Mouse (Mus musculus) kidney, postnatal 10 days (tissue): ENCODE measurements around the gene Ass1.
"Not testable (repeated sequence)": the region's sequence is repeated elsewhere in the genome, so short reads cannot be mapped to it uniquely, and the experiment has no call there.

Experiments
- DNase-seq: peaks from one replicate; pipeline ENCODE4 v3.0.0; 2021; ENCODE audit warnings: mixed read lengths

Gene Ass1

DNA sequence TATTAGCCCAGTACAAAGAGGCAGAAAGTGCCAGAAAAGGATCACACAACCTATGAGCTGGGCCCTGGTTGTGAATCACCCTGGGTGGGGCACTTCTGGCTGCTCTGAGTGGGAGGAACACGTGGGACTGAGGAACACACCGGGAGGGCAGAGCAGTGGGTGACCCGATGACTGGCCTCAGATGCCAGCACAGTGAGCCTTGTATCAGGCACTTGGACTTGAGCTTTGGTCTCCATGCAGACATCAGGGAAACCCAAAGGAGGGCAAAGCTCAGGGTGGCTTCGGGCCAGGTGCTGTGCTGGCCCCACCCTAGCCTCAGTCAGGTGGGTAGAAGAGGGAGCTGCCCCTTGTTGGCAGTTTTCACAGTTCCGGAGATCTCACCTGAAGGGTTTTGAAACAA is 71.6 kb downstream of the Ass1 start:
- peak; percentile 28 for DNase-seq

DNA sequence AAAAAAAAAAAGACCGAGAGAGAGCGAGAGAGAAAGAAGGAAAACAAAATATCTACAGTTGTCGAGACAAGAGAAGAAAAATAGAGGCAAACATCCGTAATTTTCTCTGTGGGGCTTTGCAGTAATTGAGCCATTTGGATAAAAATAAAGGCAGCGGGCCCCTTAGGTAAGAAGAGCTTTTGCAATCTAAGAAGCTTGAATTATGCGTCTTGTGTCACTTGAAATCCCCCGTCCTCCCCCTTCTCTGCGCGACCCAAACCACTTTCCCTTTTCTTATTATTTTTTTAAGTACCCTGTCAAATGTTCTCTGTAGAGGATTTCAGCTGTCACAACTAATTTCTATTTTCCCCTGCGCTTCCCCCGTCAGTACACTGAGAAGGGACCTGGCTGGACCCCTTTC is 77.7 kb downstream of the Ass1 start:
- DNase-seq = no peak

DNA sequence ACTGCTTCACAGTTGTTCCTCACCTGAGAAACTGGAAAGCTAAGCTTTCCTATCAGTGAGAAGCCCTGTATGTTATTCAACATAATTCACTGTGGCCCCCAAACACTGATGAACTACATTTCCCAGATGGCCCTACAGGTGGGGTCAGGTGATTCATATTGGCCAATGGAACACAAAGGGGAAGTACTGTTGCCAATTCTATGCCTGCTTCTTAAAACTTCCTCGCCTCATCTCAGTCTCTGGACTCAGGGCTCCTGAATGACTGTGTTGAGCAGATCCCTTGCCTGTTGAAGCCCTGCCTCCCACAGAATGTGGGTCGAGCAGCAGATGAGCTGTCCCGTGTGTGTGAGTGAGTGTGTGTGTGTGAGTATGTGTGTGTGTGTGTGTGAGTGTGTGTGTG is 80.5 kb downstream of the Ass1 start:
- DNase-seq = no peak

DNA sequence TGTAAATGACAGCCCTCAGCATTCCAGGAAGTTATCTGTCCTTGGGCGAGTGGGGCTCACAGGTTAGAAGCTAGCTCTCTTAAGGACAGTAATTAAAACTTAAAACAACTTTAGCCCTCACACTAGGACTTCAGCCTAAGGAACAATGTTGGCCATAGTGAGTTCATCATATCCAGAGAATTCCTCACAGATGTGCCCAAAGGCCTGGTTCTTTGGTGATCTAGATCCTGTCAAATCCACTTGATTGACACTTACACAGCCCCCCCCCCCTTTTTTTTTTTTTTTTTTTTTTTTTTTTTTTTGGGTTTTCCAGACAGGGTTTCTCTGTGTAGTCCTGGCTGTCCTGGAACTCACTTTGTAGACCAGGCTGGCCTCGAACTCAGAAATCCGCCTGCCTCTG is 81.3 kb downstream of the Ass1 start:
- DNase-seq = not testable (repeated sequence)

DNA sequence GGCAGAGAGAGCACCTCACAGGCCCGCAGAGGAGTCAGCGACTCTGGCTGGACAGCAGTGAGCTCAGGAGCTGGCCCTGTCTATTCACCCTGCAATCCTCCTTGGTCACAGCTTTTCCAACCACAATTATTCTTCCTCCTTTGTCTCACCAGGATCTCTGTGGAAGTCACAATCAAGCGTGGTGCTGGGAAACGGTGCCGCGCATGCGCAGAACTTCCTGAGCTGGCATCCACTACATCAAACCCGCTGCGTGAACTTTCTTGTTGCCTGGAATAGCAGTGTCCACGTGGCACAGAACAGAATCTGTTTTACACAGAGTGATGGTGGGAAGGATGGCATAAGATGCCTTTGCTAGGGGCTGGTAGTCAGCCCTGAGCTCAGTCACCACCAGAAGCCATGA is 82.0 kb downstream of the Ass1 start:
- DNase-seq = no peak

DNA sequence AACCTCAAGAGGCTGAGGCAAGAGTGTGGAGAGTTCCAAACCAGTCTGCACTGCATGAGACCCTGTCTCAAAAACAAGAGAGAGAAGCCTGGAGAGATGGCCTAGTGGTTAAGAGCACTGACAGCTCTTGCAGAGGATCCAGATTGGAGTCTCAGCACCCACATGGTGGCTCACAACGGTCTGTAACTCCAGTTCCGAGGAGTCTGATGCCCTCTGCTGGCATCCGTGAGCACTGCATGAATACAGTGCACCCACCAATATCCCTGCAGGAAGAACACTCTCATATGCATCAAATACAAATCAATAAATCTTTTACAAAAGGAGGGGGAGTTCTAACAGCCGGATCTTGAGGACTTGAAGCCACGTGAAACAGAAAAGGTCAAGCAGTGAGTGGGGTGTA is 84.6 kb downstream of the Ass1 start:
- no peak for DNase-seq
